Mouse (Mus musculus) embryonic fibroblast, embryonic 13.5 days (primary cell): Measurements from ENCODE around the gene Slc35e3.

Experiments used
- CTCF ChIP-seq: IDR thresholded peaks from 2 replicates; pipeline ENCODE4 v1.5.1; 2011; ENCODE audit warnings: mild to moderate bottlenecking, control low read depth, low read length, moderate library complexity, borderline replicate concordance; ENCODE audit not compliant: insufficient read depth
- POLR2A ChIP-seq: IDR thresholded peaks from 2 replicates; pipeline ENCODE4 v1.6.1; 2011; ENCODE audit warnings: low read depth, mild to moderate bottlenecking, control low read depth, low read length, moderate library complexity

DNA sequence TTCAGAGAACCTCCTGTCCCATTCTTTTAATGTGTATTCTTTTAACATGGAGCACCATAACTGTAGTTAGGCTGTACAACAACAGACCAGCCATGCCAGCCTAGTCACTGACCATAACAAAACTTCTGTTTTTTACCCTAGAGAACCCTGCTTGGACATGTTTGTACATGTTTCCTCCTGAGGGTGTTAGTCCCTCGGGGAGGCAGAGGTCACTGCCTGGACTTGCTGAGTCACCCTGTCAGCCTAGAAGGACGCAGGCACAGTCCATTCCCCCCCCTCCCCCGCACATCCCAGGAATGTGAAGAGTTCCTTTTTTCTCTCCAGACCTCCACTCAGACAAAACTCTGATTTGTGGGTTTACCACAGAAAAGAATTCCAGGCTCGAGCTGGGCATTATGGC lies 28.6 kb downstream of the Slc35e3 start:
- no peak for TF ChIP-seq CTCF
- TF ChIP-seq POLR2A, result no peak; the same call in 1 of the 2 replicates
